Mouse (Mus musculus) activated CD4-positive, CD25-positive, alpha-beta regulatory T cell, adult 4 months (primary cell): ENCODE data around the gene Aftph. TPM values are rescaled to one million over a fixed set of nuclear protein-coding genes. Genes with fewer than 3 reads are reported as not detected.

ENCODE experiments used
- ATAC-seq: one replicate; pipeline ENCODE4 v1.8.0; 2017
- polyA plus RNA-seq, 2 experiments: library from polyadenylated mRNA; unstranded; fragments of 100-300 nt; shearing (Covaris generic); gene quantifications; one replicate each; pipeline ENCODE4 v1.2.1; 2017

Aftph gene
- polyA plus RNA-seq, 2 experiments from 2014 or later, result 47.7 to 49.7 TPM

- no peak for ATAC-seq
These were observed 13.3 kb downstream of the Aftph start for GRCm38 (mm10) chr11:20728044-20728443.

GRCm38 (mm10) chr11:20723572-20723971 is 17.8 kb downstream of the Aftph start:
- no peak for ATAC-seq

GRCm38 (mm10) chr11:20712068-20712671 is 29.2 kb downstream of the Aftph start:
- ATAC-seq, result peak; percentile 61

DNA sequence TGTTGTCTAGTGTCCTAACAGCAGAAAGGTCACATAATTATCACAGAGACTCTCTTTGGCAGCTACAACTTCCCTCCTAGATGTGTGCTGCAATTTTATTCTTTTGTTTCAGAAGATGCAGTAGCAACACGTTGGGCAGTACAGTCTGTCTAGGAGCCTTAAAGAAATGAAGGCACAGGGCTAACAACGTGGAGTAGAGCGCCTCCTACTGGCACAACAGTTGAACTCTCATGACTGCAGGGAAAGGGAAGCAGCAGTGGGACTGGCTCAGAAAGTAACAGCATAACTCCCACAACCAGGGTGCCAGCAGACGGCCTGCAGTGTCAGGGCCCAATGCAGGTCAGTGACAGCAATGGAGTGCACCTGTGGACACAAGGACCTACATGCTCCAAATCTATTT is 50.4 kb downstream of the Aftph start:
- peak; percentile 71 for ATAC-seq

DNA sequence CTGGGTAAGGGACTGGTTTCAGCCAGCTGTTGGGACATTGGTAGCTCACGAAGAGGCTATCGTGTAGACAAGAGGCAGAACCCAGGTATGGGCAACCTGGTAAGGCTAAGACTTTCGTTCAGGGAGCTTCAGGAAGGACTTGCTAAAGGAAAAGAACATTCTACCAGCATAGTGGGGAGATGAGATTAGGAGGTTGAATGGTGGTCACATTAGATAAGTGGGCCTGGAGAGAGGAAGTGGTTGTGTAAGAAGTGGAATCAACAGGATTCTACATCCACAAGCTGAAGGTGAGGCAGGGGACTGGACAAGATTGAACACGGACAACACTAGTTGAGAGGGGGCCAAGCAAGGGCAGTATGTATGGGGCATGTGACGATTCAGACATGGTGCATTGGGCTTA is 59.7 kb downstream of the Aftph start:
- ATAC-seq, result no peak

DNA sequence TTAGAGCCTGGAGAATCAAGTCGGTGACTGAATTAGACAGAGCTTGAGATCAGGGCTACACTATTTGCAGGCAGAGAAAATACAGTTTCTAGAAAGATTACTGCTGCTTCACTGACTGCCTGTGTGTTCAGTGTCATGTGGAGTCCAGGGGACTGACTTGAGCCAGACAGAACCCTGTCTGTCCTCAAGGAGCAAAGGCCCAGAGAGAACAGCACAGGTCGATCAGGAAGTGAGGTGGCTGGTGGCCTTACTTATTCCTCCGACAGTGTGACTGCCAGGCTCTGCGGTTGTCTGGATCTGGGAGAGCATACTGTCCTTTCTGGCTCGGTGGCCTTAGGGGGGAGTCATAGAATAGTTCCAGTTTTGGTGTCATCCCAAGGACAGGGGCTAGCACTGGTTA is 60.6 kb downstream of the Aftph start:
- ATAC-seq, result no peak

GRCm38 (mm10) chr11:20679396-20679795 is 62.0 kb downstream of the Aftph start:
- ATAC-seq, result no peak

GRCm38 (mm10) chr11:20672513-20672912 is 68.9 kb downstream of the Aftph start:
- ATAC-seq, result no peak

DNA sequence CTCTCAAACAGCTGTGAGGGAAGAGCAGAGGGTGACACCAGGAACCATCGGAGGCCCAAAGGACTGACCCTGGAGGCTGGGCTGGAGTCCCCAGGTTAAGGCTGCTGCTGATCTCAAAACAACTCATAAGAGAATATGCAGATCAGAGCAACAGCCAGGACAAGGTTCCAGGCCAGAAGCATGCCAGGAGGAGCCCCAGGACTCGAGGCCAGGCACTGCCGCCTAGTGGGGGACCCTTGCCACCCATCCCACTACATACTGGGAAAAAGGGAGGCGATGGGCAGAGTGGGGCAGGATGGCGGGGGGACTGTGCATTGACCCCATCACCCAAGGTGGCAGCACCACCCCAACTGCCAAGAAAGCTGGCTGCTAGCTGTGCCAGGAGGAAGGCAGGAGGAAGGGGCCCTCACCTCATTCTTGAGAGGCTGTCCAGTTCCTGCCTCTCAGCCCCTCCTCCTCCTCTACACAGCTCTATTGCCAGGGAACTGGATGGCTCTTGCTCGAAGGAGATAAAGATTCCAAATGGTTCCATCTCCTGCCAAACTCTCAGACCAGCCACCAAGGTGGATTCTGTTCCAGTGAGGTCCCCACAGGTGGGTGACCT is 69.5 kb downstream of the Aftph start:
- ATAC-seq, result no peak

- no peak for ATAC-seq
These were observed 76.5 kb downstream of the Aftph start for GRCm38 (mm10) chr11:20664878-20665277.

DNA sequence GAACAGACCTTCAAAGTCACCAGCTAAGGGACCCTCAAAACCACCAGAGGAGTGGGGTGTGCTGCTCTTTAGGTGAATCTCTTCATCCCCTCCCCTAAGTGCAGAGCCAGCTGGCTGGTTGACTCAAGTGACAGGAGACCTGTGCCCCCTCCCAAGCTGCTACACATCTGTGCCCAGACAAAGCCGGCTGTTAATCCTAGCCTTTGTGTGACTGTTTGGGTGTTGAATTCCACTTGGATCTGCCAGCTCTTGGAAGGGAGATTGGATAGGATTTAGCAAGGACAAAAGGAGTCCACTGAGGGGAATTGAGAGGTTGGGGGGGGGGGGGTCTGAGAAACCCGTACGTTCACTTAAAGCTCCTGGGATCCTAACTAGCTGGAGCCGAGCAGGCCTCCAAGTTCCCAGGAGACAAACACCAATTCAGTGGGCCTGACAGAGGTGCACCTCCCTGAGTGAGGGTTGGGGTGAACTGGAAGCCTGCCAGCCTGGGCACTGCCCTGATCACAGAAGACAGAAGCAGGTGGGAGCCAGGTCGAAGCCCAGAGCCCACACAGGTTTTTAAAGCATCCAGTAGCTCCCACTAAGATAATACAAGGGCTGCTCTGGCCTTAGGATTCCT is 77.7 kb downstream of the Aftph start:
- ATAC-seq, result no peak

DNA sequence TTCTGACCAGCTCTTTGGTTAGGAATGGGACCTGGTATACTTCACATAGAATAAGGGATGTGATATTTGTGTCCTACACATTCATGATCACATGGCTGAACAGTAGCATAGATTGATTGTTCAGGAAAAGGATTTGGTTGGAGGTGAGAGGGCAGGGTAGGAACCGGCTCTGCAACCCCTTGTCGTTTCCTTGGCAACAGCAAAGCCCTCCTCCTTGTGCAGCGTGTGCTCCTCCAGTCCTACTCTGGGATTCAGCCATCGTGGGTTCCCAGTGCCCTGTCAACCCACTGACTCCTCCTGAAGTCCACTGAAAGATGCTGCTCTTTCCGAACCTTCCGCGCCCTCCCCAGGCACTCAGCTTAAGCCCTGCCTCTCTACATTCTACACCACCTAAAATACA is 78.6 kb downstream of the Aftph start:
- ATAC-seq, result no peak

- ATAC-seq, result peak; percentile 54
These were observed 79.7 kb downstream of the Aftph start for GRCm38 (mm10) chr11:20661652-20662051.

DNA sequence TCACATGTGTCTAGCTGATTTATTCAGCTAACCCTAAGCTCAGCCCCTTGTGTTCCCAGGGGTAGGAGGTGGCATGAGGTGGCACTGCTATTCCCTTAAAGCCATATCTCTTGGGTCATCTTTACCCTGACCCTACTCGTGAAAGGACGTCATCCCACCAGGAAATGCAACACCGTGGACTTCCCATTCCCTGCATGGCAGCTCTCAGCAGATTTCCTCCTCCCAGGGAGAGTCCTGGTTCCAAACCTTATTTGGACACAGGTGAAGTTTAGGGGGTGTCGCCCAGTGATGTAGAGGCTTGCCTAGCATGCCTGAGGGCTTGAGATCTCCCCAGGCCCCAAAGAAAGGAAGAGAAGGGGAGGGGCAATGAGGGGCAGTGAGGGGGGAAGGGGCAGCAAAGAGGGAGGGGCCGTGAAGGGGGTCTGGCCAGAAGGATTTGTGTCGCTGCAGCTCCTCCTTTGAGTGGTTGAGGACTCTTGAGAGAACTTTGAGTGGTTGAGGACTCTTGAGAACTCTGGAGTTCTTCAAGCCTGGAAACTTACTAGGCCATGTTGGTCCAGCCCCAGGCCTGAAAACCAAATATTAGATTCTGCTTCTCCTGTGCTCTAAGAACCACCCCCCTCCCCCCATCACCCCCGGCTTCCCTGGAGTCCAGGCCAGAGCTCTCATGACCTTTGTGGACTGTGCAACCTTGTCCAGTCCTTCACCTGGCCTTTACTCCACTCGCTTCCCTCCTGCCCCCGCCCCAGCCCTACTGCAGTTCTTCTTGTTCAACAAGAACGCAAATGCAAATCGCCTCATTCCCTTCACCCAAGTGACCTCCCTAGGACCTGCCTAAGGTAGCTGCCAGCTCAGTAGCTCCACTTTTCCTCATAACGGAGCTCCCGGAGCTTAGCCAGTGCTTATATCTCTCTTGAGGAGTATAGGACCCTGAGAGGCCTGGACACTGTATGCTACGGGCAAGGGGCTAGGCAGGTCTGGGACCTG is 81.0 kb downstream of the Aftph start:
- no peak for ATAC-seq

DNA sequence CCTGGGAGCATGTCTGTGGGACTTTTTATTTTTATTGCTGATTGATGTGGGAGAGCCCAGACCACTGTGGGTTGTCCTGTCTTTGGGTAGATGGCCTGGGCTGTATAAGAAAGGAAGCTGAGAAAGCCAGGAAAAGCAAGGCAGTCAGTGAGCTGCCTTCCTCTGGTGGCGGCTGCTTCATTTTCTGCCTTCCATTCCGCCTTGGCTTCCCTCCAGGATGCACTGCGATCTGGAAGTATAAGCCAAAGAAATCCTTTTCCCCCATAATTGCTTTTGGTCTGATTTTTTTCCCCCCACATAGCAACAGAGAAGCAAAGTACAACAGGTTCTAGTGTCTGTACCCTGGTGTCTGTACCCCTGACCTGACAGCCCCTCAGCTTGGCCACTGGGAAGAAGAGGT is 82.3 kb downstream of the Aftph start:
- ATAC-seq, result no peak

DNA sequence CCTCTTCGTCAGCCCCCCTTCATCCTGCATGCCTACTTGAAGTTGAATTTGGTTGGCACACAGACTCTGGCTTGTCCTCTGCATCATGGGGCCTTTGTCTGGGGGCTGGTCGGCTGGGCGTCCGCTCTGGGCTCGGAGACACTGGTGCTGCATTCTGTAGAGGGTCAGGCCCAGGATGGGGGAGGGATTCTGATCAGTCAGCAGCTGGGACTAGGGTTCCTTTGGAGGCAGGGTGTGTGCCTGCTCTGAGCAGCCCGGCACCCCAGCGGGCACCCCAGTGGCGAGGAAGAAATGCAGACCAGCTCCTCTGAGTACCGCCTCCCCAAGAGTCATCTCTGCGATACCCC is 84.7 kb downstream of the Aftph start:
- ATAC-seq, result no peak

GRCm38 (mm10) chr11:20655795-20656710 is 85.3 kb downstream of the Aftph start:
- ATAC-seq, result peak; percentile 14

- ATAC-seq, result no peak
These were observed 90.2 kb downstream of the Aftph start for GRCm38 (mm10) chr11:20651166-20651565.

DNA sequence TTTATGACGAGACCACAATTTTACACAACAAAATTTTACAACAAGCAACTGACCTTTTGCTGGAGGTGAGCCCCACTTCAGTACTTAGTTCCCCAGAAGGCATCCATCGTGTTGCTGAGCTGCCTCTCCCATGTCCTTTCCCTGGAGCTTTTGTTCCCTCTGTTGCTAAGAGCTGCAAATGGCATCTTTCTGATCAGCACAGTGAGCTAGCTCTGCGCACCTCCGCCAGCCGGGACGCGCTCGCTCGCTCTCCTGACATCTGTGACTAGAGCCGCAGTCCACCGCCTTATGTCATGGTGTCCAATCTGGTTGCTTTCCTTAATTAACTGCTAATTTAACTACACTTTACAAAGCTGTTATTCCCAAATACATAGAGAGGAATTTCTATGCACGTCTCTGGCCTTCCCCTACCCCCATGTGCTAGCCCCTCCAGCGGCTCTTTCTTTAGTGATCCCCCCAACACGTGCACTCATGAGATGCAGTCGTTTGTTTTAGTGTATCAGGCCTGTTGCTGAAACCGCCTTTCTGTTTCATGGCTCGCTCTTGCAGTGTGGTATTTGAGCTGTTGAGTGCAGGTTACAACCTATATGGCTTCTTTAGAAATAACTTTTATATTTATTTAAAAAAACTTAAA is 91.3 kb downstream of the Aftph start:
- ATAC-seq, result no peak

DNA sequence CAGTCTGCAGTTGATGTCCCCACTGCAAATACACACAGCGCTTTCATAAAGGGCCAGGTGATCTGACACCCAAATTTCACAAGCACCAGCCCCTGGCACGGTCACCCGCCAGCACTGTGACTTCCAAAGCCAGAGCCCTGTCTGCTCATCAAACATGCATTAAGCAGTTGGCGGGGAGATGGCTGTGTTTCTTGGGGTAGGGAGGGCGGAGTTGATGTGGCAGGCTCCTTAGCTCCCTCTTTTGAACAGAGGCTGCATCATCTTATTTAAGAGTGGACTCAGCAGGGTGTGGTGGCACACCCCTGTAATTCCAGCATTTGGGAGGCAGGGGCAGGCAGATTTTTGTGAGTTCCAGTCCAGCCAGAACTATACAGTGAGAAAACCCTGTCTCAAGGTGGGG is 91.9 kb downstream of the Aftph start:
- ATAC-seq, result no peak

- ATAC-seq, result no peak
These were observed 93.3 kb downstream of the Aftph start for GRCm38 (mm10) chr11:20647902-20648625.
